Mouse (Mus musculus) kidney, adult 2 months (tissue): ENCODE measurements around the gene Cdyl2.

Source experiments
- CTCF ChIP-seq: fragments of 200-500 bp; conservative IDR thresholded peaks from 2 replicates; pipeline ENCODE4 v1.5.1; 2011; ENCODE audit warnings: low read depth, mild to moderate bottlenecking, control low read depth, low read length, moderate library complexity, mixed read lengths; ENCODE audit not compliant: insufficient read depth, insufficient read length
- POLR2A ChIP-seq: fragments of 200-500 bp; IDR thresholded peaks from one replicate; pipeline ENCODE4 v1.6.1; 2011; ENCODE audit warnings: low read depth, low read length, control low read depth

DNA sequence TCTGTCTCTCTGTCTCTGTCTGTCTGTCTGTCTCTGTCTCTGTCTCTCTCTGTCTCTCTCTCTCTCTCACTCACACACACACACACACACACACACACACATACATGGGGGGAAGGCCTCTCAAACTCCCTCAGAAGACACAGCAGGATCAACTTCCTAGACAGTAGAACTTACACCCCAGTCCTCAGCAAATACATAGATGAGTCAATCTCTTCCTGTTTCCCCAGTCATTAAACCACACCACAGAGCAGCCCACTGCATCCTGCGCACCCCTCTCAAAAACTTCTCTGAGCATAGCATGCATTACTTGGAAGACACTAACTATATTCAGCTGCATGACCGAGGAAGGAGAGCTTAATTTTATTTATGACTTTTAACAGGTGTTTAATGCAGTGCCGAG lies 43.0 kb downstream of the Cdyl2 start:
- no peak for TF ChIP-seq CTCF
- no peak for TF ChIP-seq POLR2A
